Mouse (Mus musculus) cerebral cortex, adult 2 months (tissue): ENCODE measurements around the gene Mt4.

Source experiments
- WGBS: fragments of 180-500 bp; shearing (Covaris S2); methylation state at CpG from one replicate; pipeline ENCODE4 v1.1.7; 2018; 5-methylcytosine and 5-hydroxymethylcytosine counted together

Mt4 gene

DNA sequence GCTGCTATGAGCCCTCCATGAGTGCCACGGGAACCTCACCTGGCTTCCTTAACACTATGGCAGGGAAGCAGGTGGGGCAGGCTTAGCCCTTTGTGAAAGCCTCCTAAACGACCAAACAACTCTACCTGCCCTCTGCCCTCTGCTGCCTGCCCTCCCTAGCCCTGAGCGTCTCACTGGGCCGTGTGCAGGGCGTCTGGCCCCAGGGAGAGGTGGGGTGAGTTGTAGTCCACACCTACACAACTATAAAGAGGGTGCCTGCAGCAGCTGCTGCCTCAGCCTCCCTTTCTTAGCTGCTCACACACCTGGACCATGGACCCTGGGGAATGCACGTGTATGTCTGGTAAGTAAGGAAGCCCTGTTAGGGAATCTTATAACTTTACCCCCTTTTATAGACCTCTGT, at the start of gene Mt4:
Gene Mt4, plus strand, starts transcription at position 265 of the 400 bp plus-strand sequence.
- 74% methylated on average over 6 of the region's 6 CpGs for WGBS

DNA sequence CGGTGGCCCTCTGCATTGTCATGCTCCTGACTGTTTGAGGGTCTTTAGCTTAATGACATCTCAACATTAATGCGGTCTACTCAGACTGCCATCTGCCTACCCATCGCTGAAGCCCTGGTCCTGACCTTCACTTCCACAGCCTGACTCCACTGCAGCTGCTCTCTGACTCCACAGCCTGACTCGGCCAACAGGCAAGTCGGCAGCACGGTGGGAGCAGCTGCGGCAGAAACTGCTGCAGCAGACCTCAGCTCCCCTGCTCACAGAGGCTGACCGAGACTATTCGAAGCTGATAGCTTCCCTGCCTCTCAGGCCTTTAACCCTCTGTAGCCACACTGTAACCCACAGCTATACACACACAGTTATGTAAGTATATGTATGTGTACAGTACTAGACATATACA, 49.0 kb upstream of the Mt4 start:
- 88% methylated on average over 9 of the region's 9 CpGs for WGBS

DNA sequence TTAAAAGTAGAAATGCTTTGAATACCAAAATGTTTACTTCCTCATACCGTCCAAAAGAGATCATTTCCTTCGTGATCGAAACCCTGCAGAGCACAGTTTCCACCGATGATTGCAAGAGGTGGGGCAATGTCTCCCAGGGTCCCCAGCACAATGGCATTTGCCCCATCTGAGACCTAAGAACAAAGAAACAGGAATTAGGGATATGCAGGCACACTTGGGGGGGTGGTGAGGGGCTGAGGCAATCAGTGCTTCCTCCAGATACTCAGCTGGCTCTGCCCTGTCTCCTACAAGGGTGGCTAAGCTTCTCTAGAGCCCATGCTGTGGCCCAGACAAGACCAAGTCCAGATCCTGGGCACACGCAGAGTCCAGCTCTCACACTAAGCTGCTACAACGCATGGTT, 47.3 kb upstream of the Mt4 start:
- 66% methylated on average over 6 of the region's 6 CpGs for WGBS

DNA sequence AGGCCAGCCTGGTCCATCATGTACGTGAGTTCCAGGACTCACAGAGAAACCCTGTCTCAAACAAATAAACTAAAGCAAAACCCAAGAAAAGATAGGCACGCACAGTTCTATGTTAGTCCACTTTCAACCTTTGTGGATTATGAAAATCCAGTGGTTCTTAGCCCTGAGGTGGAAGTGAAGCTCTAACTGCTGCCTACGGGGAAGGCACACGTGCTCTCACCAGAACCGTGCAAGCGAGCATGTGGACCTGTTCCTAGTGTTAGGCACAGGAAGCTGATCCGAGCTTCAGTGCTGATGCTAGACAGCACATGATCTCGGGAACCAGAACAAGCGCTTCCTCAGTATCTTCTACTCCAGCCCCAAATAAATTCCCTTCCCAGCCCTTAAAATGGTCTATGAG, 44.1 kb upstream of the Mt4 start:
- WGBS = 87% methylated on average over 9 of the region's 9 CpGs

DNA sequence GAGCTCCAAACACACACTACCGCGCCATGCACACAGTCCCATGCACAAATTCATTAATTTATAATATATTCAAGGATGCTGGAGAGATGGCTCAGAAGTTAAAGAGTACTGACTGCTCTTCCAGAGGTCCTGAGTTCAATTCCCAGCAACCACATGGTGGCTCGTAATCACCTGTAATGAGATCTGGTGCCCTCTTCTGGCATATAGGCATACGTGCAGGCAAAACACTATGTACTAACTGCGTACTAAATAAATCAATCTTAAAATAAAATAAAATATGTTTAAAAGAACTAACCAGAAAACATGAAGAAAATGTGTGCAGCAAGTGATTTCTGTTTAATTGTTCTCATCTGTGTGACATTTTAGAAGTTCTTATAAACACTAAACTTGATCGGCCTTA, 42.7 kb upstream of the Mt4 start:
- 85% methylated on average over 6 of the region's 6 CpGs for WGBS

- WGBS = 1% methylated on average over 61 of the region's 61 CpGs
Measured at GRCm38 (mm10) chr8:94098081-94098974, 38.7 kb upstream of the Mt4 start, which contains the start of gene Bbs2. Gene Bbs2, minus strand, starts transcription at chr8:94098928.

- WGBS = 19% methylated on average over 4 of the region's 4 CpGs
Measured at GRCm38 (mm10) chr8:94098996-94099395, 38.0 kb upstream of the Mt4 start.

DNA sequence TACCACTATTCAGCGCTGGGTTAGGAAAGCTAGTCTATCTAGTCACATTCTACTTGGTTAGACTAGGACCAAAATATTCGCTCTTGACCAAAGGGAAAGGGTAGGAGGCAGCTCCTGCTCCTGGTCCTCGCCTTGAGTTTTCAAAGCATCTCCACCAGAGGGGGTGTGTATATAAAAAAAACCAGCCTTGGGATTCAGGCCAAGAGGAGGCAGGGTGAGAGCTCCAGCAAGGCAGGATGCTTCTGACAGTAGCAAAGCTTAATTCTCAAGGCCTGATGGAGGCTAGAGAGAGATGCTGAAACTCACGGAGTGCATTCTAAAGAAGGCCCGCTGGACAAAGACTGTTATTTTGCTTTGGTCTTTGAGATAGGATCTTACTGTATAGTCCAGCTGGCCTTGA, 32.9 kb upstream of the Mt4 start:
- 39% methylated on average over 5 of the region's 5 CpGs for WGBS

GRCm38 (mm10) chr8:94107871-94108270, 29.1 kb upstream of the Mt4 start:
- 77% methylated on average over 3 of the region's 3 CpGs for WGBS

DNA sequence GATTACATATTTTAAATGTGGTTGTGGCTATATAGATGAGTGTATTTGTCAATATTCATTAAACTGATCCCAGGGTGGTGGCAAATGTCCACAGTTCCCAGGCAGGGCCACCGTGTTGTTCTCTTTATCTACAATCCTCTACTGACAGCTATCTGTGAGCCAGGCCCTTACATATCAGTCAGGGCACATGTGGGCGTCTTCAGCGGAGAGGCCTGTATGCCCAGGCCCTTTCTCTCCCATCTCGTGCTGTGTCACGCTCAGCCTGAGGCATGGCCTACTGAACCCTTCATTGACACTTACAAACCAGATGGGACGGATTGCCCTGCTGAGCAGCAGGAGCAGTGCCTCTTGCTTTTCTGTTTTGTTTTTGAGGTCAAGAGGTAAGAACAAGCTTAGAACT, 27.6 kb upstream of the Mt4 start:
- 87% methylated on average over 6 of the region's 6 CpGs for WGBS

DNA sequence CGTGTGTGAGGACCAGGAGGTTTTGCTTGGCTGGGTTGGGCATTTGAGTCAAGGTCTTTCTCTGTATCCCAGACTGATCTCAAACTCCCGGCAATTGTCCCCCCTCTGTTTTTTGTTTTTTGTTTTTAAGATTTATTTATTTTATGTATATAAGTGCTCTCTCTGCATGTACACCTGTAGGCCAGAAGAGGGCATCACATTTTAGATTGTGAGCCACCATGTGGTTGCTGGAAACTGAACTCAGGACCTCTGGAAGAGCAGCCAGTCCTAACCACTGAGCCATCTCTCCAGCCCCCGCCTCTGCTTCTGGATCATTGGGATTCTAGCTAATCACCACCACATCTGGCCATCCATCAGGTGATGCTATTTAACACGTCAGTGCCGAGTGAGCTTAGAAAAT, 27.2 kb upstream of the Mt4 start:
- WGBS = 84% methylated on average over 5 of the region's 5 CpGs

DNA sequence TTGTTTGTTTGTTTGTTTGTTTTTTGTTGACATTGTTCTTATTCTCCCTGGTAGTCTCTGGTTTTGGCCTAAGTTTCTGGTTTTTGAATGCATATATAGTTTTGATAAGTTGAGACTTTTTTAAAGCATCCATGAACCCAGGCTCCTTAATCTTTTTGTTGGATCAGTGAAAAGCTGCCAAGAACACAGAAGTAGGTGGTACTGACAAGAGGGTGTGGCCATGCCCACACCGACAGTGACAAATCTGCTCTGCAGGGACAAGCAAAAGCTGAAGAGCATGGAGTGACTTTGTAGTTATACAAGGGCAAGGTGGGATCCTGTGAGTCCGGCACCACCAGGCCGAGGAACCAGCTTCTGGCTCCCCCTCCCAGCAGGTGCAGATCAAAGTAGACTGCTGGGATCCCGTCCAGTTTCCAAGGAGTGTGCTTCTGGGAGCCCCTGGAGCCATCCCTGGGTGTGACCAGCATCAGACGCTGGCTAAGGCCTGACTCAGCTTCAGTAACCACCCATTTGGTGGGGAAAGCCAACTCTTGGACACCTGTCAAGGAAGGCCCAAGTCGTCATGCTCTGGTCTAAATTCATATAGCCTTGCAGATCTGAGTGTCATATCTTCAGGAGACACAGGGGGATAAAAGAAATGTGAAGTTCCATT, 26.3 kb upstream of the Mt4 start:
- 56% methylated on average over 6 of the region's 6 CpGs for WGBS

DNA sequence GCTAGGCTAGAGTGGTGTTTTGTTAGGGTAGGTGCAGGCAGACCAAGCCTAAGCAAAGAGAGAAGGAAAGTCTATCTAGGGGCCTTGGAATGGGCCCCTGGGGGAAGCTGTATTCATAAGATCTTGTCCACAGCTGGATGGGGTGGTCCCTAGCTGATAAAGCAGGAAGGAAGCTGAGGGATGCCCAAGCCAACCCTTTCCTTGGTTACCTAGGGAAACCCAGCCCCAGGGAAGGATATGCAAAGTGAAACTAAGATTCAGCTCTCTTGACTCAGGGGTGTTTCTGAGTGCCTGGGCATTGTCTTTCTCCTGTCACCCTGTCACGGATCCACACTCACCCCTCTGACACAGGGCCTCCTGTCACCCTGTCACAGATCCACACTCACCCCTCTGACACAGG, 23.6 kb upstream of the Mt4 start:
- 79% methylated on average over 1 of the region's 1 CpGs for WGBS

DNA sequence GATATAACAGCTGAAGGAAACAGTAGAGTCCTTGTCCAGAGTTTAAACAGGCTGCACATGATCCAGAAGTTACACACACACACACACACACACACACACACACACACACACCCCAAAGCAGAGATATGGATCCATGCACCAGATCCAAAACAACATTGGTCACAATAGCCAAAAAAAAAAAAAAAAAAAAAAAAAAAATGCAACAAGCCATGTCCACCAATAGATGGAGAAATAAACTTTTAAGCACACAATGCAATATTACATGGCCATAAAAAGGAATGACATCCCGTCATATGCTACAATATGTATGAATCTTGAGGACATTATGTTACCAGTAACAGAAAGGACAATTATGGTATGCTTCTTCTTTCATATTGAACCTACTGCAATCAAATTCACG, 23.0 kb upstream of the Mt4 start:
- 96% methylated on average over 2 of the region's 2 CpGs for WGBS

GRCm38 (mm10) chr8:94118776-94119430, 18.1 kb upstream of the Mt4 start:
- WGBS = 24% methylated on average over 6 of the region's 6 CpGs

- WGBS = 82% methylated on average over 9 of the region's 9 CpGs
Measured at GRCm38 (mm10) chr8:94121625-94122024, 15.4 kb upstream of the Mt4 start.

DNA sequence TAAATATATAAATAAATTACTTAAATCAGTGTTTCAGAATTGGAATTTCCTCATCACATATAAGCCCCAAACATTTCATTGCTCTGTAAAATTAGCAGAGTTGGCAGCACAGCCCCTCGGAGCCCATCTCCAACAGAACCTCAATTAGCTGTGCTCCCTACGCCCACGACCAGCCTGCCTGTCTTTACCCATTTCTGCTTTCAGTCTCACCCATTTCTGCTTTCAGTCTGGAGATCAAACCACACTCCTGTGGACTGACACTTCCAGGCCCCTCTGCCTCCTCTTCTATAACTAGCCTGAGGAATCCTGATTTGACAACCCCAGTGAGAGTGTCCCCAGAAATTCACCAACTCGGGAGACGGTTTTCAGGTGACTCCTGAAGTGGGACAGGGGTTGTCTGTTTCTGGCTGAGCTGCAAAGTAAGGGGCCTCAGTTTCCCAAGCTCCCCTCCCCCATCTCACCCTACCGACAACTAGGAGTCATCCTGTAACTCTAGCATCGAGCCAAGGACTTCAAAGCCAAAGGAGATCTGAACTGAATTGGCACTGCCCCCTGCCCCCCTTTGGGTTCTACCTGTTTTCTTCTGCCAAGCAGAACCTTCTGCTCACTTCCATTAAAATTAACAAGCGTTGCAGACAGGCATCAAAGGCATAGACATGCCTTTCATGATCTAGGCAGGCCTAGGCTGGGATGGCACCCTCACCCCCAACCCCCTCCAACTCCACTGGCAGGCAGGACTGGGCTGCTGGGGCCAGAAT, 14.1 kb upstream of the Mt4 start:
- 40% methylated on average over 8 of the region's 8 CpGs for WGBS

DNA sequence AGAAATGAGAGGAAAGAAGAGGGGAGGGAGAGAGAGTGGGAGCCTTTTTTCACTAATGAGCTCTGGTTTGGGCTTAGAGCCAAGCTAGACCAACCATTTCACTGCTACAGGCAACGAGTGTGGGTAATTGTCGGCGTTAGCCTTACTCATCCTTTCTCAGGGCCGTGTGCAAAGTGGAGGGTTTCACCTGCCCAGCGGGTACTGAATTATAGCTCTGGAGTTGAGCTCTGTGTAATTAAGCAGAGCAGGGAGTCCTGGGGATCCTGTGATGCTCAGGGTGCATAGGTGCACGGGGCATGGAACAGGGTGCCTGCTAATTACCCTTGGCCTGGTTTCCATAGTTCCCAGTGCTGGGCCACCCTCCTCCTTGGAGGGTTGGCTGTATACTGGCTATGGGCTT, 9.3 kb upstream of the Mt4 start:
- WGBS = 48% methylated on average over 6 of the region's 6 CpGs

DNA sequence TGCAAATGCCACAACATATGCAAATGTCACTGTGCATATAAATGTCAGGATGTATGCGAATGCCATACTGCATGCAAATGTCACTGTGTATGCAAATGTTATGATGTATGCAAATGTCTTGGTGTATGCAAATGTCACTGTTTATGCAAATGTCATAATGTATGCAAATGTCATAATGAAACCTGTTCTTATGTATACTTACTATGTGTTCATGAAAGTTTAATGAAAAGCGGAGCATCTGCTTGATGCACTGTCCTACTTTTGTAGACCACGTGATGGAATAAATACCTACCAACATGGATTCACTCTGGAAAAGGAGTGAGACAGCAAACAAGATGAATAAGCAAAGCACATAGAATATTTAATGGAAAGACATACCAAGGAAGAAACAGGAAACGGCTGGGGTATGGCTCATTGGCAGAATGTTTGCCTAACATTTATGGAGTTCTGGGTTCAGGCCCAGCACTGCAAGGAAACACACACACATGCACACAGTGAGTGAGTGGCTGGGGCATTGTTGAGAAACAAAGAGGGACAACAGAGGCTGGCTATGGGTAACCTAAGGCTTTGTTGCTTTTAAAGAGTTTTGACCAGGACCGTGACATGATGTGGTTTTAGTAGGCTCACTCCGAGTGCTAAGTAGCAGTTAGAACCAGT, 7.7 kb upstream of the Mt4 start:
- WGBS = 71% methylated on average over 6 of the region's 6 CpGs

DNA sequence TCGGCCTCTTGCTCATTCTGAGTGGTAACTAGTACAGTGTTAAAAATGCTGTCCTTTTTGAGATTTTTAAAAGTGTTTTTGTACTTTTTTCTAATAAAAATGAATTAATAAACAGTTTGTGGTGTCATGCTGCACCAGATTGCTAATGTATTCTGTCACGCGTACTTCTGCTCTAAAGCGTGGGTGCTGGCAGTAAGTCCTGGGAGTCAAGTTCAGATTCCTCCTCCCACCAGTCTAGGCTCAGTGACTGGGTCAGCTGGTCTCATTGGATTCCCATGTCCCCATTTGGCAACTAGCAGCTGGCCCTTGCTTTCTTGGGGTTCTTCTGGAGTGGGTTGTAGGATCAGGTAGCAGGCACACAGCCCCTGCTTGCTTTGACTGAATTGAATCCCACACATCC, 6.9 kb upstream of the Mt4 start:
- 75% methylated on average over 4 of the region's 4 CpGs for WGBS

DNA sequence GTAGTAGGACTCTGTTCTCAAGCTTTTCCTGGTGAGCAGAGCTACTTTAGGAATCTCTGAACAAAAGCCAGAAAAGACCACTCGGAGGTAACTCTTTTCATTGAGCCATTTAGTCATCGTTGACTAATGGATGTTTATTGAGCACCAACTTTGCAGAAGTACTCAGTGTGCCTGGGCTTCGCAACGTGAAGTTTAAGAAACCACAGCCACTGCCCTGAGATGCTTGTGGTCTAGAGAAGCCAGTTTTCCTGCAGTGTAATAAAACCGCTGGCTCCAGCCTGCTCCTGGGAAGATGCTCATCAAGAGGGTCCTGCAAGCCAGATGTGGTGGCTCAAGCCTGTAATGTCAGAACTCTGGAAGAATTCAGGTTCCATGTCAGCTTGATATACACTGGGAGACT, 4.9 kb upstream of the Mt4 start:
- 86% methylated on average over 5 of the region's 5 CpGs for WGBS
